Comparison of ENCODE assay signal across 2 mouse cellular contexts in genomic region chr15:99154515-99154914, GRCm38 (mm10). TPM values are rescaled to one million over a fixed set of nuclear protein-coding genes. Genes with fewer than 3 reads are reported as not detected.
"Had no signal": no experiment of that assay in that cellular context is flagged by ENCODE, and none has a peak within 500 bp of the region (broad histone marks: within the 10 kb centered on the region; RNA-seq: fewer than 3 reads in every experiment).

No protein-coding gene starts in this region.

RNA-seq across cellular contexts. Expression of gene Spats2, which starts 28.8 kb away (rescaled TPM):
- total RNA-seq: monocyte, adult 5-6 weeks; neutrophil, adult 5-6 weeks had no signal
